Comparison of ENCODE assay signal across 15 mouse cellular contexts in genomic region chr5:99584266-99584665, GRCm38 (mm10).
DNase-seq lines count a peak whose midpoint lies in the region.
"Had no signal": no experiment of that assay in that cellular context is flagged by ENCODE, and none has a peak within 500 bp of the region (broad histone marks: within the 10 kb centered on the region; RNA-seq: fewer than 3 reads in every experiment).

No protein-coding gene starts in this region.

- DNase-seq in adrenal gland, postnatal 36 days: peak; percentile 12 to 24
- no peak for DNase-seq in adrenal gland, adult 2 months
- DNase-seq in heart, postnatal 4 days: peak; percentile 39
- DNase-seq in heart, adult 9 months (ENCODE audit: low spot score in 2 of 2): no peak
- DNase-seq in lung, postnatal 10 days: peak; percentile 41
- DNase-seq in lung, postnatal 25 days (ENCODE audit: low spot score): no peak
- DNase-seq in testis, postnatal 14 days (ENCODE audit: low spot score): peak; percentile 38
- DNase-seq: cerebellum, adult 18-20 months; cerebellum, postnatal 25 days; gastrocnemius, postnatal 14 days; liver, embryonic 13.5 days; midbrain, embryonic 14.5 days; right cerebral cortex, postnatal 14 days; spleen, adult 18-20 months; thymus, adult 2 months had no signal

Comparison
In these comparisons a context has a peak if more than half of its experiments do, and no peak if none do; other contexts are left out.
1. DNase-seq: peak in adrenal gland, postnatal 36 days (2 of 2), heart, postnatal 4 days (single experiment), lung, postnatal 10 days (single experiment) and testis, postnatal 14 days (single experiment); none in adrenal gland, adult 2 months (single experiment), heart, adult 9 months (0 of 2) and lung, postnatal 25 days (single experiment).